Mouse (Mus musculus) embryonic facial prominence, embryonic 15.5 days (tissue): ENCODE measurements at regions not wholly inside any gene's neighbourhood (a gene's known extent, or its start where the extent isn't known, plus 50 kb on each side); places are given as distances from the start of the nearest gene placed in this dataset.
A peak's percentile ranks its signal among the peaks of the same experiment; 100 is the strongest.

ENCODE experiments used
- ATAC-seq: fragments of 200-750 bp; cut with Nextera tagmentation; 2 replicates; pipeline ENCODE4 v1.8.0; 2017; ENCODE audit warnings: low read depth, moderate TSS enrichment; ENCODE audit not compliant: insufficient number of reproducible peaks, low FRiP score, low TSS enrichment
- H3K27ac ChIP-seq: fragments of 300-500 bp; sonication (generic); replicated peaks from 2 replicates; pipeline ENCODE4 v1.5.1; 2015; ENCODE audit warnings: mild to moderate bottlenecking, inconsistent platforms
- H3K27me3 ChIP-seq: fragments of 300-500 bp; sonication (generic); 2 replicates; pipeline ENCODE4 v1.6.1; 2015; ENCODE audit warnings: inconsistent platforms
- H3K36me3 ChIP-seq: fragments of 300-500 bp; sonication (generic); 2 replicates; pipeline ENCODE4 v1.6.1; 2015; ENCODE audit warnings: mild to moderate bottlenecking, inconsistent platforms
- H3K4me1 ChIP-seq: fragments of 300-500 bp; sonication (generic); 2 replicates; pipeline ENCODE4 v1.6.1; 2015; ENCODE audit warnings: inconsistent platforms
- H3K4me2 ChIP-seq: fragments of 300-500 bp; sonication (generic); replicated peaks from 2 replicates; pipeline ENCODE4 v1.6.1; 2015; ENCODE audit warnings: mild to moderate bottlenecking, inconsistent platforms
- H3K4me3 ChIP-seq: fragments of 300-500 bp; sonication (generic); replicated peaks from 2 replicates; pipeline ENCODE4 v1.5.1; 2015; ENCODE audit warnings: mild to moderate bottlenecking, inconsistent platforms
- H3K9ac ChIP-seq: fragments of 300-500 bp; sonication (generic); 2 replicates; pipeline ENCODE4 v1.6.1; 2015; ENCODE audit warnings: inconsistent platforms
- H3K9me3 ChIP-seq: fragments of 300-500 bp; sonication (generic); replicated peaks from 2 replicates; pipeline ENCODE4 v1.6.1; 2016; ENCODE audit warnings: inconsistent platforms
- WGBS: fragments of 180-500 bp; shearing (Covaris S2); methylation state at CpG from one replicate; pipeline ENCODE4 v1.1.7; 2015; 5-methylcytosine and 5-hydroxymethylcytosine counted together

GRCm38 (mm10) chr6:143525092-143525491 is 358.1 kb downstream of the Etnk1 start:
- no peak overlapping the region for H3K27ac ChIP-seq
- no peak overlapping the region for H3K4me3 ChIP-seq
- no peak for ATAC-seq
- no peaks in the 10 kb centered on the region for H3K36me3 ChIP-seq
- 83% methylated on average over 4 of the region's 4 CpGs for WGBS
- H3K27me3 ChIP-seq, result no peaks in the 10 kb centered on the region
- H3K4me2 ChIP-seq, result no peak overlapping the region
- H3K4me1 ChIP-seq, result no peaks in the 10 kb centered on the region
- no peaks in the 10 kb centered on the region for H3K9me3 ChIP-seq
- no peak overlapping the region for H3K9ac ChIP-seq

- Histone ChIP-seq H3K9ac (no peak overlapping the region), H3K27ac (no peak overlapping the region), H3K27me3 (0 out of 2 replicates have a peak, but pooled peaks cover 4% of the 10 kb centered on the region), H3K36me3 (no peaks in the 10 kb centered on the region), H3K4me3 (no peak overlapping the region), H3K4me1 (peaks cover 10% of the 10 kb centered on the region), H3K4me2 (no peak overlapping the region), H3K9me3 (no peaks in the 10 kb centered on the region)
- WGBS, result 92% methylated on average over 7 of the region's 7 CpGs
- ATAC-seq, result no peak
Measured at GRCm38 (mm10) chr6:143528898-143529297, 361.9 kb downstream of the Etnk1 start.

GRCm38 (mm10) chr6:143530372-143531224 is 363.6 kb downstream of the Etnk1 start:
- Histone ChIP-seq H3K4me3 (no peak overlapping the region), H3K9me3 (no peaks in the 10 kb centered on the region), H3K27me3 (0 out of 2 replicates have a peak, but pooled peaks cover 4% of the 10 kb centered on the region), H3K9ac (no peak overlapping the region), H3K4me2 (no peak overlapping the region), H3K27ac (no peak overlapping the region), H3K36me3 (no peaks in the 10 kb centered on the region), H3K4me1 (peaks cover 10% of the 10 kb centered on the region)
- 51% methylated on average over 13 of the region's 13 CpGs for WGBS
- ATAC-seq, result no peak

- Histone ChIP-seq H3K27me3 (0 out of 2 replicates have a peak, but pooled peaks cover 4% of the 10 kb centered on the region), H3K4me3 (no peak overlapping the region), H3K36me3 (no peaks in the 10 kb centered on the region), H3K27ac (no peak overlapping the region), H3K9ac (no peak overlapping the region), H3K4me1 (peaks cover 10% of the 10 kb centered on the region), H3K9me3 (no peaks in the 10 kb centered on the region), H3K4me2 (no peak overlapping the region)
- ATAC-seq, result 0 out of 2 replicates have a peak, but pooled peaks have one; percentile 34
- 13% methylated on average over 6 of the region's 6 CpGs for WGBS
Measured at GRCm38 (mm10) chr6:143531477-143531876, 364.5 kb downstream of the Etnk1 start.

- H3K36me3 ChIP-seq, result no peaks in the 10 kb centered on the region
- H3K4me2 ChIP-seq, result no peak overlapping the region
- 85% methylated on average over 12 of the region's 12 CpGs for WGBS
- H3K27ac ChIP-seq, result no peak overlapping the region
- peaks cover 10% of the 10 kb centered on the region for H3K4me1 ChIP-seq
- H3K9me3 ChIP-seq, result no peaks in the 10 kb centered on the region
- no peak overlapping the region for H3K4me3 ChIP-seq
- ATAC-seq, result no peak
- no peak overlapping the region for H3K9ac ChIP-seq
- 0 out of 2 replicates have a peak, but pooled peaks cover 4% of the 10 kb centered on the region for H3K27me3 ChIP-seq
Measured at GRCm38 (mm10) chr6:143532380-143532779, 365.4 kb downstream of the Etnk1 start.

- no peak overlapping the region for H3K9ac ChIP-seq
- H3K4me1 ChIP-seq, result peaks cover 10% of the 10 kb centered on the region
- 70% methylated on average over 12 of the region's 12 CpGs for WGBS
- no peak for ATAC-seq
- H3K27ac ChIP-seq, result no peak overlapping the region
- H3K4me3 ChIP-seq, result no peak overlapping the region
- no peak overlapping the region for H3K4me2 ChIP-seq
- H3K36me3 ChIP-seq, result no peaks in the 10 kb centered on the region
- H3K27me3 ChIP-seq, result 0 out of 2 replicates have a peak, but pooled peaks cover 4% of the 10 kb centered on the region
- H3K9me3 ChIP-seq, result no peaks in the 10 kb centered on the region
Measured at GRCm38 (mm10) chr6:143535265-143535664, 368.2 kb downstream of the Etnk1 start.

- Histone ChIP-seq H3K4me1 (peaks cover 10% of the 10 kb centered on the region), H3K9ac (no peak overlapping the region), H3K9me3 (no peaks in the 10 kb centered on the region), H3K4me2 (no peak overlapping the region), H3K27ac (no peak overlapping the region), H3K36me3 (no peaks in the 10 kb centered on the region), H3K4me3 (no peak overlapping the region), H3K27me3 (0 out of 2 replicates have a peak, but pooled peaks cover 4% of the 10 kb centered on the region)
- ATAC-seq, result no peak
- 81% methylated on average over 15 of the region's 15 CpGs for WGBS
Measured at GRCm38 (mm10) chr6:143535726-143536125, 368.7 kb downstream of the Etnk1 start.

GRCm38 (mm10) chr6:143536525-143537293 is 369.7 kb downstream of the Etnk1 start:
- Histone ChIP-seq H3K9ac (no peak overlapping the region), H3K27ac (no peak overlapping the region), H3K36me3 (no peaks in the 10 kb centered on the region), H3K4me1 (peaks cover 4% of the 10 kb centered on the region; the same call in 1 of the 2 replicates), H3K4me3 (no peak overlapping the region), H3K4me2 (no peak overlapping the region), H3K27me3 (0 out of 2 replicates have a peak, but pooled peaks cover 4% of the 10 kb centered on the region), H3K9me3 (no peaks in the 10 kb centered on the region)
- ATAC-seq, result no peak
- WGBS, result 84% methylated on average over 11 of the region's 11 CpGs

GRCm38 (mm10) chr6:143547406-143547903 is 380.4 kb downstream of the Etnk1 start:
- Histone ChIP-seq H3K4me1 (no peaks in the 10 kb centered on the region), H3K27me3 (no peaks in the 10 kb centered on the region), H3K27ac (no peak overlapping the region), H3K9me3 (no peaks in the 10 kb centered on the region), H3K4me2 (no peak overlapping the region), H3K9ac (no peak overlapping the region), H3K36me3 (no peaks in the 10 kb centered on the region), H3K4me3 (no peak overlapping the region)
- ATAC-seq, result no peak
- WGBS, result 72% methylated on average over 10 of the region's 10 CpGs

GRCm38 (mm10) chr6:143554946-143555345 is 387.9 kb downstream of the Etnk1 start:
- ATAC-seq, result no peak
- Histone ChIP-seq H3K4me3 (no peak overlapping the region), H3K9ac (no peak overlapping the region), H3K4me2 (no peak overlapping the region), H3K9me3 (no peaks in the 10 kb centered on the region), H3K27me3 (no peaks in the 10 kb centered on the region), H3K4me1 (no peaks in the 10 kb centered on the region), H3K36me3 (no peaks in the 10 kb centered on the region), H3K27ac (no peak overlapping the region)
- 58% methylated on average over 3 of the region's 3 CpGs for WGBS
